Mouse (Mus musculus): ENCODE measurements around the gene Pctp. TPM values are rescaled to one million over a fixed set of nuclear protein-coding genes. Genes with fewer than 3 reads are reported as not detected.
A peak's percentile ranks its signal among the peaks of the same experiment; 100 is the strongest.

Pctp gene
- polyA plus RNA-seq, 1 experiment from 2014 or later = 4.7 TPM

GRCm38 (mm10) chr11:89988936-89989589, 13.6 kb downstream of the Pctp start:
- Histone ChIP-seq H3K4me1 (0 out of 2 replicates have a peak, but pooled peaks cover 3% of the 10 kb centered on the region), H3K4me2 (no peak overlapping the region), H3K9ac (no peak overlapping the region), H3K9me3 (no peaks in the 10 kb centered on the region), H3K27ac (peak overlapping the region; percentile 44; the same call in 1 of the 2 replicates), H3K4me3 (no peak overlapping the region), H3K27me3 (no peaks in the 10 kb centered on the region), H3K36me3 (no peaks in the 10 kb centered on the region)
- 20% methylated on average over 8 of the region's 8 CpGs for WGBS
- ATAC-seq (ENCODE audit: insufficient number of reproducible peaks, insufficient read depth, low FRiP score, low TSS enrichment, low read depth) = 0 out of 2 replicates have a peak, but pooled peaks have one; percentile 26

- ATAC-seq (ENCODE audit: insufficient number of reproducible peaks, insufficient read depth, low FRiP score, low TSS enrichment, low read depth) = no peak
- Histone ChIP-seq H3K9me3 (no peaks in the 10 kb centered on the region), H3K4me1 (0 out of 2 replicates have a peak, but pooled peaks cover 3% of the 10 kb centered on the region), H3K36me3 (no peaks in the 10 kb centered on the region), H3K27ac (no peak overlapping the region), H3K27me3 (no peaks in the 10 kb centered on the region), H3K9ac (no peak overlapping the region), H3K4me3 (no peak overlapping the region), H3K4me2 (no peak overlapping the region)
- 90% methylated on average over 8 of the region's 8 CpGs for WGBS
Measured at GRCm38 (mm10) chr11:89986516-89986915, 16.2 kb downstream of the Pctp start.

GRCm38 (mm10) chr11:89985200-89986187, 17.2 kb downstream of the Pctp start:
- Histone ChIP-seq H3K9me3 (no peaks in the 10 kb centered on the region), H3K27me3 (no peaks in the 10 kb centered on the region), H3K4me3 (no peak overlapping the region), H3K36me3 (no peaks in the 10 kb centered on the region), H3K4me2 (no peak overlapping the region), H3K27ac (no peak overlapping the region), H3K4me1 (0 out of 2 replicates have a peak, but pooled peaks cover 3% of the 10 kb centered on the region), H3K9ac (no peak overlapping the region)
- WGBS = 66% methylated on average over 10 of the region's 10 CpGs
- ATAC-seq (ENCODE audit: insufficient number of reproducible peaks, insufficient read depth, low FRiP score, low TSS enrichment, low read depth) = no peak

- Histone ChIP-seq H3K27ac (no peak overlapping the region), H3K36me3 (no peaks in the 10 kb centered on the region), H3K4me3 (no peak overlapping the region), H3K27me3 (no peaks in the 10 kb centered on the region), H3K4me2 (no peak overlapping the region), H3K4me1 (0 out of 2 replicates have a peak, but pooled peaks cover 3% of the 10 kb centered on the region), H3K9me3 (no peaks in the 10 kb centered on the region), H3K9ac (no peak overlapping the region)
- no peak for ATAC-seq (ENCODE audit: insufficient number of reproducible peaks, insufficient read depth, low FRiP score, low TSS enrichment, low read depth)
- 96% methylated on average over 5 of the region's 5 CpGs for WGBS
Measured at GRCm38 (mm10) chr11:89984436-89984835, 18.3 kb downstream of the Pctp start.

GRCm38 (mm10) chr11:89982918-89983317, 19.8 kb downstream of the Pctp start:
- no peak overlapping the region for H3K27ac ChIP-seq
- H3K27me3 ChIP-seq = no peaks in the 10 kb centered on the region
- peaks cover 13% of the 10 kb centered on the region for H3K4me1 ChIP-seq
- no peaks in the 10 kb centered on the region for H3K36me3 ChIP-seq
- no peaks in the 10 kb centered on the region for H3K9me3 ChIP-seq
- H3K4me2 ChIP-seq = no peak overlapping the region
- WGBS = 73% methylated on average over 2 of the region's 2 CpGs
- ATAC-seq (ENCODE audit: insufficient number of reproducible peaks, insufficient read depth, low FRiP score, low TSS enrichment, low read depth) = no peak
- H3K9ac ChIP-seq = no peak overlapping the region
- H3K4me3 ChIP-seq = no peak overlapping the region

- no peak overlapping the region for H3K4me2 ChIP-seq
- WGBS = 93% methylated on average over 2 of the region's 2 CpGs
- H3K4me3 ChIP-seq = no peak overlapping the region
- no peaks in the 10 kb centered on the region for H3K36me3 ChIP-seq
- H3K27me3 ChIP-seq = no peaks in the 10 kb centered on the region
- H3K4me1 ChIP-seq = peaks cover 14% of the 10 kb centered on the region
- ATAC-seq (ENCODE audit: insufficient number of reproducible peaks, insufficient read depth, low FRiP score, low TSS enrichment, low read depth) = no peak
- H3K27ac ChIP-seq = no peak overlapping the region
- no peak overlapping the region for H3K9ac ChIP-seq
- H3K9me3 ChIP-seq = no peaks in the 10 kb centered on the region
Measured at GRCm38 (mm10) chr11:89980106-89980505, 22.6 kb downstream of the Pctp start.

- H3K27ac ChIP-seq = peak overlapping the region; percentile 76
- 66% methylated on average over 11 of the region's 11 CpGs for WGBS
- no peaks in the 10 kb centered on the region for H3K9me3 ChIP-seq
- ATAC-seq (ENCODE audit: insufficient number of reproducible peaks, insufficient read depth, low FRiP score, low TSS enrichment, low read depth) = no peak
- no peaks in the 10 kb centered on the region for H3K27me3 ChIP-seq
- no peaks in the 10 kb centered on the region for H3K36me3 ChIP-seq
- H3K4me1 ChIP-seq = peaks cover 14% of the 10 kb centered on the region
- H3K9ac ChIP-seq = no peak overlapping the region
- H3K4me3 ChIP-seq = no peak overlapping the region
- H3K4me2 ChIP-seq = no peak overlapping the region
Measured at GRCm38 (mm10) chr11:89978914-89979818, 23.5 kb downstream of the Pctp start.

GRCm38 (mm10) chr11:89978353-89978831, 24.3 kb downstream of the Pctp start:
- H3K27ac ChIP-seq = peak overlapping the region; percentile 76
- H3K4me1 ChIP-seq = peaks cover 14% of the 10 kb centered on the region
- no peaks in the 10 kb centered on the region for H3K36me3 ChIP-seq
- no peaks in the 10 kb centered on the region for H3K27me3 ChIP-seq
- no peak for ATAC-seq (ENCODE audit: insufficient number of reproducible peaks, insufficient read depth, low FRiP score, low TSS enrichment, low read depth)
- no peak overlapping the region; the same call in 1 of the 2 replicates for H3K4me2 ChIP-seq
- no peaks in the 10 kb centered on the region for H3K9me3 ChIP-seq
- H3K4me3 ChIP-seq = no peak overlapping the region
- no peak overlapping the region for H3K9ac ChIP-seq
- 26% methylated on average over 11 of the region's 11 CpGs for WGBS

GRCm38 (mm10) chr11:89977746-89978352, 24.8 kb downstream of the Pctp start:
- no peaks in the 10 kb centered on the region for H3K27me3 ChIP-seq
- H3K36me3 ChIP-seq = no peaks in the 10 kb centered on the region
- H3K4me2 ChIP-seq = no peak overlapping the region
- H3K4me1 ChIP-seq = peaks cover 14% of the 10 kb centered on the region
- WGBS = 50% methylated on average over 7 of the region's 7 CpGs
- no peak for ATAC-seq (ENCODE audit: insufficient number of reproducible peaks, insufficient read depth, low FRiP score, low TSS enrichment, low read depth)
- no peak overlapping the region for H3K4me3 ChIP-seq
- H3K9ac ChIP-seq = no peak overlapping the region
- no peaks in the 10 kb centered on the region for H3K9me3 ChIP-seq
- peak overlapping the region; percentile 76 for H3K27ac ChIP-seq

GRCm38 (mm10) chr11:89976361-89976760, 26.3 kb downstream of the Pctp start:
- Histone ChIP-seq H3K36me3 (no peaks in the 10 kb centered on the region), H3K4me1 (peaks cover 14% of the 10 kb centered on the region), H3K4me2 (no peak overlapping the region), H3K4me3 (no peak overlapping the region), H3K27ac (no peak overlapping the region), H3K9me3 (no peaks in the 10 kb centered on the region), H3K9ac (no peak overlapping the region), H3K27me3 (no peaks in the 10 kb centered on the region)
- ATAC-seq (ENCODE audit: insufficient number of reproducible peaks, insufficient read depth, low FRiP score, low TSS enrichment, low read depth) = no peak
- WGBS = 92% methylated on average over 5 of the region's 5 CpGs
